Mouse (Mus musculus) retina, postnatal 1 day (tissue): ENCODE measurements at regions not wholly inside any gene's neighbourhood (a gene's known extent, or its start where the extent isn't known, plus 50 kb on each side); places are given as distances from the start of the nearest gene placed in this dataset.
"Not testable (repeated sequence)": the region's sequence is repeated elsewhere in the genome, so short reads cannot be mapped to it uniquely, and the experiment has no call there.

Experiments used
- DNase-seq: peaks from one replicate; pipeline ENCODE4 v3.0.0-alpha.2; 2012

DNA sequence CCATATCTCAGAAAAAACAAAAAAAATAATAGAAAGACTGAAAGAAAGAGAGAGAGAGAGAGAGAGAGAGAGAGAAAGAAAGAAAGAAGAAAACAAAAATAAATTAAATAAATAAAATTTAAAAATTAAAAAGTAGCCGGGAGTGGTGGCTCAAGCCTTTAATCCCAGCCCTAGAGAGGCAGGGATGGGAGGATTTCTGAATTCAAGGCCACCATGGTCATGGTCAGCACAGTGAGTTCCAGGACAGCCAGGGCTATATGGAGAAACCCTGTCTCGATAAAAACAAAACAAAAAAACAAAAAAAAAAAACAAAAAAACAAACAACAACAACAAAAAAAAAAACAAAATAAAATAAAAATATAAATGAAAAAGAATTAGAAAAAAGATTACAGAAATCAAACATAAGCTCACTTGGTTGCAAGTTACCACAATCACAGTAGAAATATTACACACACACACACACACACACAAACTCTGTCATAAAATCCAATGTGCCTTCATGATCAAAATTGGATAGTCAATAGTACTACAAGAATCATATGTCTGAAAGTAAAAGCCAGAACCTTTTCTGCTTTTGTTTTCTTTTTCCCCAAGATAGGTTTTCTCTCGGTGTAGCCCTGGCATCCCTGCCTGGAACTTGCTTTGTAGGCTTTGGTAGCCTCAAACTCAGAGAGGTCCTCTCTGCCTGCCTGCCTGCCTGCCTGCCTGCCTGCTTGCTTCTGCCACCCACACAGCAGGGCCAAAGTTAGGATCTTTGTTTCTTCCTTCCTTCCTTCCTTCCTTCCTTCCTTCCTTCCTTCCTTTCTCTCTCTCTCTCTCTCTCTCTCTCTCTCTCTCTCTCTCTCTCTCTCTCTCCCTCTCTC lies 476.1 kb upstream of the Olfr161 start:
- not testable (repeated sequence) for DNase-seq

- peak; percentile 0 for DNase-seq
Measured at GRCm38 (mm10) chr16:3115336-3116112, 475.3 kb upstream of the Olfr161 start.

GRCm38 (mm10) chr16:3116113-3116511 lies 474.7 kb upstream of the Olfr161 start:
- peak; percentile 0 for DNase-seq

- DNase-seq = not testable (repeated sequence)
Measured at GRCm38 (mm10) chr16:3121216-3121615, 469.6 kb upstream of the Olfr161 start.

DNA sequence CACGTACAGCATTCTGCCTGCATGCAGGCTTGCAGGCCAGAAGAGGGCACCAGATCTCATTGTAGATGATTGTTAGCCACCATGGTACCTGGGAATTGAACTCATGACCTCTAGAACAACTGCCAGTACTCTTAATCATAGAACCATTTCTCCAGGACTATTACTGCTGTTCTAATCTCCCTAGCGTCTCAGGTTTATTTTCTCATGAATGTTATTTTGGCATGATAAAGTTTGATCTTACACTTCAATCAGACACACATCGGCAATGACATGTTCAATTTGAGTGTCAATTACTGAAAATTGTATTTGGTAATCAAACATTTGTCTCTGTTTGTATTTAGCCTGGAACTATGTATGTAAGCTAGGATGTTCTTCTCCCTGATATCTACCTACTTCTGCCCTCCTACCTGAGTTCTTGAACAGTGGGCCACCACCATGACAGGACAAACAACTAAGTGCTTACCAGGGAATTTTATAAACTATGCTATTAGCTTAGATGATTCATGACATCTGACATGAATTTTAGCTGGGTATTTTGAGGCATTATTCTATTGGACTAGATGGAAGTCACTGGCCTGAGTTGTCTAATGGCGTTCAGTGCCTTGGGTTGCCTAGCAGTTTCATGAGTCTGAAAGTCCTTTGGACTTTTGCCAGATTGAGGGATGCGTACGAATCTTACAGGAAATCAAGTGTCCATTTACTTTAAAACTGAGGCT lies 468.5 kb upstream of the Olfr161 start:
- DNase-seq = not testable (repeated sequence)

- peak; percentile 0 for DNase-seq
Measured at GRCm38 (mm10) chr16:3122861-3123477, 467.9 kb upstream of the Olfr161 start.

GRCm38 (mm10) chr16:3127317-3127716 lies 463.5 kb upstream of the Olfr161 start:
- DNase-seq = not testable (repeated sequence)
